Mouse (Mus musculus): ENCODE measurements around the gene Gemin8. TPM values are rescaled to one million over a fixed set of nuclear protein-coding genes. Genes with fewer than 3 reads are reported as not detected.

Gene Gemin8
- polyA plus RNA-seq, 1 experiment from 2014 or later, result 12.4 TPM

GRCm38 (mm10) chrX:166185327-166185913 is 15.2 kb downstream of the Gemin8 start:
- 95% methylated on average over 9 of the region's 9 CpGs for WGBS
- ATAC-seq, result no peak

GRCm38 (mm10) chrX:166187803-166188202 is 17.5 kb downstream of the Gemin8 start:
- H3K27me3 ChIP-seq, result no peaks in the 10 kb centered on the region
- no peak for ATAC-seq
- H3K9ac ChIP-seq, result no peak overlapping the region
- WGBS, result 95% methylated on average over 1 of the region's 1 CpGs
- H3K36me3 ChIP-seq (ENCODE audit: poor library complexity, severe bottlenecking), result no peaks in the 10 kb centered on the region
- H3K4me2 ChIP-seq, result no peak overlapping the region
- no peak overlapping the region for H3K4me3 ChIP-seq
- H3K27ac ChIP-seq, result no peak overlapping the region
- no peaks in the 10 kb centered on the region for H3K4me1 ChIP-seq
- H3K9me3 ChIP-seq (replicated peaks), result no peaks in the 10 kb centered on the region

More at GRCm38 (mm10) chrX:166185327-166185913, 15.2 kb downstream of the Gemin8 start:
- H3K4me2 ChIP-seq, result no peak overlapping the region
- H3K9me3 ChIP-seq (replicated peaks), result no peaks in the 10 kb centered on the region
- H3K9ac ChIP-seq, result no peak overlapping the region
- H3K4me3 ChIP-seq, result no peak overlapping the region
- no peaks in the 10 kb centered on the region for H3K36me3 ChIP-seq (ENCODE audit: poor library complexity, severe bottlenecking)
- no peaks in the 10 kb centered on the region for H3K4me1 ChIP-seq
- H3K27ac ChIP-seq, result no peak overlapping the region
- no peaks in the 10 kb centered on the region for H3K27me3 ChIP-seq

- Histone ChIP-seq H3K4me2 (no peak overlapping the region), H3K4me1 (no peaks in the 10 kb centered on the region), H3K27me3 (no peaks in the 10 kb centered on the region), H3K9ac (no peak overlapping the region), H3K4me3 (no peak overlapping the region), H3K27ac (no peak overlapping the region), H3K36me3 (ENCODE audit: poor library complexity, severe bottlenecking) (no peaks in the 10 kb centered on the region), H3K9me3 (replicated peaks) (no peaks in the 10 kb centered on the region)
- no peak for ATAC-seq
Measured at GRCm38 (mm10) chrX:166196327-166196726, 26.1 kb downstream of the Gemin8 start.

- H3K27me3 ChIP-seq, result no peaks in the 10 kb centered on the region
- ATAC-seq, result no peak
- H3K4me2 ChIP-seq, result no peak overlapping the region
- WGBS, result 95% methylated on average over 2 of the region's 2 CpGs
- no peak overlapping the region for H3K9ac ChIP-seq
- no peaks in the 10 kb centered on the region for H3K9me3 ChIP-seq (replicated peaks)
- H3K27ac ChIP-seq, result no peak overlapping the region
- H3K4me3 ChIP-seq, result no peak overlapping the region
- H3K4me1 ChIP-seq, result no peaks in the 10 kb centered on the region
- H3K36me3 ChIP-seq (ENCODE audit: poor library complexity, severe bottlenecking), result no peaks in the 10 kb centered on the region
Measured at GRCm38 (mm10) chrX:166198266-166198665, 28.0 kb downstream of the Gemin8 start.

- Histone ChIP-seq H3K4me2 (no peak overlapping the region), H3K4me3 (no peak overlapping the region), H3K27me3 (no peaks in the 10 kb centered on the region), H3K9me3 (replicated peaks) (no peaks in the 10 kb centered on the region), H3K4me1 (no peaks in the 10 kb centered on the region), H3K27ac (no peak overlapping the region), H3K9ac (no peak overlapping the region), H3K36me3 (ENCODE audit: poor library complexity, severe bottlenecking) (no peaks in the 10 kb centered on the region)
- ATAC-seq, result no peak
Measured at GRCm38 (mm10) chrX:166199812-166200211, 29.6 kb downstream of the Gemin8 start.

GRCm38 (mm10) chrX:166214576-166214975 is 44.3 kb downstream of the Gemin8 start:
- Histone ChIP-seq H3K27ac (no peak overlapping the region), H3K9ac (no peak overlapping the region), H3K36me3 (ENCODE audit: poor library complexity, severe bottlenecking) (no peaks in the 10 kb centered on the region), H3K4me2 (no peak overlapping the region), H3K4me3 (no peak overlapping the region), H3K4me1 (no peaks in the 10 kb centered on the region), H3K27me3 (0 out of 2 replicates have a peak, but pooled peaks cover 4% of the 10 kb centered on the region), H3K9me3 (replicated peaks) (no peaks in the 10 kb centered on the region)
- no peak; the same call in 1 of the 2 replicates for ATAC-seq
- WGBS, result 72% methylated on average over 2 of the region's 2 CpGs

GRCm38 (mm10) chrX:166216248-166216647 is 46.0 kb downstream of the Gemin8 start:
- ATAC-seq, result no peak
- no peaks in the 10 kb centered on the region for H3K4me1 ChIP-seq
- H3K36me3 ChIP-seq (ENCODE audit: poor library complexity, severe bottlenecking), result no peaks in the 10 kb centered on the region
- 81% methylated on average over 6 of the region's 6 CpGs for WGBS
- peaks cover 4% of the 10 kb centered on the region; the same call in 1 of the 2 replicates for H3K27me3 ChIP-seq
- no peaks in the 10 kb centered on the region for H3K9me3 ChIP-seq (replicated peaks)
- H3K9ac ChIP-seq, result no peak overlapping the region
- H3K27ac ChIP-seq, result no peak overlapping the region
- no peak overlapping the region for H3K4me2 ChIP-seq
- H3K4me3 ChIP-seq, result no peak overlapping the region

GRCm38 (mm10) chrX:166216720-166217119 is 46.5 kb downstream of the Gemin8 start:
- Histone ChIP-seq H3K4me3 (no peak overlapping the region), H3K27ac (no peak overlapping the region), H3K4me1 (no peaks in the 10 kb centered on the region), H3K4me2 (no peak overlapping the region), H3K36me3 (ENCODE audit: poor library complexity, severe bottlenecking) (no peaks in the 10 kb centered on the region), H3K27me3 (peaks cover 4% of the 10 kb centered on the region; the same call in 1 of the 2 replicates), H3K9me3 (replicated peaks) (no peaks in the 10 kb centered on the region), H3K9ac (no peak overlapping the region)
- WGBS, result 89% methylated on average over 8 of the region's 8 CpGs
- ATAC-seq, result no peak

GRCm38 (mm10) chrX:166219331-166219730 is 49.1 kb downstream of the Gemin8 start:
- Histone ChIP-seq H3K4me3 (no peak overlapping the region), H3K27me3 (peaks cover 4% of the 10 kb centered on the region; the same call in 1 of the 2 replicates), H3K4me1 (no peaks in the 10 kb centered on the region), H3K27ac (no peak overlapping the region), H3K4me2 (no peak overlapping the region), H3K9ac (no peak overlapping the region), H3K9me3 (replicated peaks) (no peaks in the 10 kb centered on the region), H3K36me3 (ENCODE audit: poor library complexity, severe bottlenecking) (no peaks in the 10 kb centered on the region)
- no peak for ATAC-seq
- 70% methylated on average over 5 of the region's 5 CpGs for WGBS

- H3K36me3 ChIP-seq (ENCODE audit: poor library complexity, severe bottlenecking), result no peaks in the 10 kb centered on the region
- no peak overlapping the region for H3K27ac ChIP-seq
- no peaks in the 10 kb centered on the region for H3K9me3 ChIP-seq (replicated peaks)
- no peak overlapping the region for H3K4me2 ChIP-seq
- no peak for ATAC-seq
- H3K9ac ChIP-seq, result no peak overlapping the region
- 64% methylated on average over 5 of the region's 5 CpGs for WGBS
- H3K4me1 ChIP-seq, result no peaks in the 10 kb centered on the region
- no peaks in the 10 kb centered on the region; the same call in 1 of the 2 replicates for H3K27me3 ChIP-seq
- no peak overlapping the region for H3K4me3 ChIP-seq
Measured at GRCm38 (mm10) chrX:166226856-166227255, 56.6 kb downstream of the Gemin8 start.

GRCm38 (mm10) chrX:166229750-166230149 is 59.5 kb downstream of the Gemin8 start:
- H3K9ac ChIP-seq, result no peak overlapping the region
- no peaks in the 10 kb centered on the region; the same call in 1 of the 2 replicates for H3K27me3 ChIP-seq
- H3K4me3 ChIP-seq, result no peak overlapping the region
- ATAC-seq, result no peak
- H3K27ac ChIP-seq, result no peak overlapping the region
- no peaks in the 10 kb centered on the region for H3K4me1 ChIP-seq
- WGBS, result 78% methylated on average over 3 of the region's 3 CpGs
- H3K36me3 ChIP-seq (ENCODE audit: poor library complexity, severe bottlenecking), result no peaks in the 10 kb centered on the region
- H3K4me2 ChIP-seq, result no peak overlapping the region
- H3K9me3 ChIP-seq (replicated peaks), result no peaks in the 10 kb centered on the region

- Histone ChIP-seq H3K4me3 (no peak overlapping the region), H3K9ac (no peak overlapping the region), H3K4me2 (no peak overlapping the region), H3K27ac (no peak overlapping the region), H3K36me3 (ENCODE audit: poor library complexity, severe bottlenecking) (no peaks in the 10 kb centered on the region), H3K9me3 (replicated peaks) (no peaks in the 10 kb centered on the region), H3K27me3 (no peaks in the 10 kb centered on the region; the same call in 1 of the 2 replicates), H3K4me1 (no peaks in the 10 kb centered on the region)
- WGBS, result 88% methylated on average over 6 of the region's 6 CpGs
- ATAC-seq, result no peak
Measured at GRCm38 (mm10) chrX:166230515-166231267, 60.4 kb downstream of the Gemin8 start.
